Mouse (Mus musculus) CD4-positive helper T cell, adult 2 months (primary cell): ENCODE measurements around the gene Hoxa2.

Experiments
- DNase-seq: peaks from one replicate; pipeline ENCODE4 v3.0.0-alpha.2; 2012; ENCODE audit warnings: low read depth, missing footprints, low spot score

Hoxa2 gene

GRCm38 (mm10) chr6:52164626-52165440 lies at the start of gene Hoxa2:
Gene Hoxa2, minus strand, starts transcription at chr6:52164831.
- no peak for DNase-seq

GRCm38 (mm10) chr6:52214271-52214670 lies 49.6 kb upstream of the Hoxa2 start:
- DNase-seq = no peak

GRCm38 (mm10) chr6:52213119-52213986 lies 48.7 kb upstream of the Hoxa2 start, which contains the start of the genes Hoxa3 and Gm28308:
Gene Hoxa3, minus strand, starts transcription at chr6:52213336.
Gene Gm28308, minus strand, starts transcription at chr6:52213339.
- no peak for DNase-seq

GRCm38 (mm10) chr6:52212556-52213118 lies 48.0 kb upstream of the Hoxa2 start:
- DNase-seq = peak; percentile 41

GRCm38 (mm10) chr6:52211961-52212360 lies 47.3 kb upstream of the Hoxa2 start:
- DNase-seq = no peak

GRCm38 (mm10) chr6:52211170-52211935 lies 46.7 kb upstream of the Hoxa2 start:
- DNase-seq = peak; percentile 71

- DNase-seq = no peak
Measured at GRCm38 (mm10) chr6:52209685-52210046, 45.0 kb upstream of the Hoxa2 start.

GRCm38 (mm10) chr6:52208868-52209684 lies 44.4 kb upstream of the Hoxa2 start:
- no peak for DNase-seq

GRCm38 (mm10) chr6:52208072-52208867 lies 43.6 kb upstream of the Hoxa2 start, which contains the start of gene Hoxa6:
Gene Hoxa6, minus strand, starts transcription at chr6:52208722.
- DNase-seq = no peak

- no peak for DNase-seq
Measured at GRCm38 (mm10) chr6:52207684-52207976, 43.0 kb upstream of the Hoxa2 start.

GRCm38 (mm10) chr6:52206882-52207683 lies 42.5 kb upstream of the Hoxa2 start:
- no peak for DNase-seq

- DNase-seq = no peak
Measured at GRCm38 (mm10) chr6:52205638-52206621, 41.3 kb upstream of the Hoxa2 start.

- no peak for DNase-seq
Measured at GRCm38 (mm10) chr6:52205221-52205620, 40.6 kb upstream of the Hoxa2 start.

- no peak for DNase-seq
Measured at GRCm38 (mm10) chr6:52204050-52204752, 39.6 kb upstream of the Hoxa2 start, which contains the start of gene Hoxa5. Gene Hoxa5, minus strand, starts transcription at chr6:52204587.

- no peak for DNase-seq
Measured at GRCm38 (mm10) chr6:52203371-52204049, 38.9 kb upstream of the Hoxa2 start.

- no peak for DNase-seq
Measured at GRCm38 (mm10) chr6:52203121-52203370, 38.4 kb upstream of the Hoxa2 start.
